Mouse (Mus musculus): ENCODE measurements around the gene Fam216a. TPM values are rescaled to one million over a fixed set of nuclear protein-coding genes. Genes with fewer than 3 reads are reported as not detected.
A peak's percentile ranks its signal among the peaks of the same experiment; 100 is the strongest.

The Fam216a gene
- total and polyA plus RNA-seq, 3 experiments, result 38.2 to 50.2 (median 41.4) TPM

DNA sequence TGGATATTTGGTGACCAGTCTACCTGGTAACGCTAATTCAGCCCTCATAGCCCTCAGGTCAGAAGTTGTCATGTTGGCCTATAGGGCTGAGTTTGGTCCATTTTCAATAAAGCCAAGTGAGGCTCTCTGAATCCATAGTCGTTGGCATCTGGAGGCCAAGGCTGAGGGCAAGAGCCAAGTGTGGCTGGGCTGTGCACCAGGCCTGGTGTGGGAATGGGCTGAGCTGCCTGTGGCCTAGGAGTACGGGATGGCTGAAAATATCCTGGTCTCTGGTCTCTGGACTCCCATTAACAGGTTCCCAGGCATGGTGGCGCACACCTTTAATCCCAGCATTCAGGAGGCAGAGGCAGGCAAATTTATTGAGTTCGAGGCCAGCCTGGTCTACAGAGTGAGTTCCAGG is 17.8 kb upstream of the Fam216a start:
- Histone ChIP-seq H3K4me3 (replicated peaks in 1 of 3; ENCODE audit: low read depth in 2 of 3, low read length in 2 of 3, poor library complexity in 1 of 3) (no peak overlapping the region), H3K9ac (ENCODE audit: insufficient read depth, low read depth) (no peak overlapping the region), H3K79me2 (replicated peaks; ENCODE audit: control insufficient read depth, extremely low read depth, insufficient read depth, poor library complexity, severe bottlenecking) (peaks cover 27% of the 10 kb centered on the region), H3K27me3 (replicated peaks) (no peaks in the 10 kb centered on the region), H3K27ac (ENCODE audit: insufficient read depth, low read depth) (no peak overlapping the region), H3K4me2 (ENCODE audit: insufficient read depth, low read depth, poor library complexity, severe bottlenecking) (no peak overlapping the region), H3K9me3 (replicated peaks; ENCODE audit: low read length) (no peaks in the 10 kb centered on the region), H3K4me1 (ENCODE audit: control insufficient read depth in 1 of 2, insufficient read depth in 2 of 2) (peaks cover 2 to 17% of the 10 kb centered on the region in 2 experiments; a peak in 3 of 4 replicates), H3K36me3 (replicated peaks in 1 of 2; ENCODE audit: control insufficient read depth in 1 of 2, insufficient read depth in 1 of 2, low read length in 1 of 2) (peaks cover 6 to 8% of the 10 kb centered on the region in 2 experiments)
- dilution Hi-C loops (cut with MboI; ENCODE audit: extremely low pct_ligation_motif_present, extremely low pct_unique_long_range_greater_than_20kb, low sequenced_read_pairs) (no loop called here), in situ Hi-C loops (cut with MboI; ENCODE audit: low pct_ligation_motif_present, low pct_unique_long_range_greater_than_20kb, low sequenced_read_pairs) (no loop called here)
- no peak for DNase-seq (ENCODE audit: extremely low read depth)
- TF ChIP-seq MYC (IDR thresholded peaks at IDR 0.05; ENCODE audit: low read depth, low read length) (no peak), RCOR1 (conservative IDR thresholded peaks at IDR 0.05; ENCODE audit: low read depth, low read length) (no peak), ELF1 (IDR thresholded peaks at IDR 0.05; ENCODE audit: low read depth, low read length) (no peak), UBTF (IDR thresholded peaks at IDR 0.05; ENCODE audit: low read depth, low read length) (no peak), IRF4 (IDR thresholded peaks at IDR 0.05; ENCODE audit: low read depth, low read length) (no peak), PAX5 (IDR thresholded peaks at IDR 0.05; ENCODE audit: low read length) (no peak), MAX (IDR thresholded peaks at IDR 0.05; ENCODE audit: low read length) (no peak), JUND (conservative IDR thresholded peaks at IDR 0.05; ENCODE audit: low read depth, low read length) (no peak), POLR2A (IDR thresholded peaks at IDR 0.05; ENCODE audit: low read depth, low read length) (no peak), KAT2A (IDR thresholded peaks at IDR 0.05; ENCODE audit: insufficient replicate concordance, low read length) (no peak), ZC3H11A (IDR thresholded peaks at IDR 0.05; ENCODE audit: low read depth, low read length) (no peak), TCF12 (IDR thresholded peaks at IDR 0.05; ENCODE audit: low read depth, low read length) (no peak)

GRCm38 (mm10) chr5:122379374-122380155 is 7.4 kb upstream of the Fam216a start:
- Histone ChIP-seq H3K27me3 (replicated peaks) (no peaks in the 10 kb centered on the region), H3K36me3 (replicated peaks in 1 of 2; ENCODE audit: control insufficient read depth in 1 of 2, insufficient read depth in 1 of 2, low read length in 1 of 2) (peaks cover 34 to 67% of the 10 kb centered on the region in 2 experiments), H3K4me2 (ENCODE audit: insufficient read depth, low read depth, poor library complexity, severe bottlenecking) (no peak overlapping the region), H3K27ac (ENCODE audit: insufficient read depth, low read depth) (no peak overlapping the region), H3K4me3 (replicated peaks in 1 of 3; ENCODE audit: low read depth in 2 of 3, low read length in 2 of 3, poor library complexity in 1 of 3) (no peak overlapping the region), H3K9me3 (replicated peaks; ENCODE audit: low read length) (no peaks in the 10 kb centered on the region), H3K79me2 (replicated peaks; ENCODE audit: control insufficient read depth, extremely low read depth, insufficient read depth, poor library complexity, severe bottlenecking) (no peaks in the 10 kb centered on the region), H3K9ac (ENCODE audit: insufficient read depth, low read depth) (no peak overlapping the region), H3K4me1 (ENCODE audit: control insufficient read depth in 1 of 2, insufficient read depth in 2 of 2) (0 out of 4 replicates have a peak, but pooled peaks cover 0 to 3% of the 10 kb centered on the region in 2 experiments)
- DNase-seq (ENCODE audit: extremely low read depth), result peak; percentile 72
- in situ Hi-C loops (cut with MboI; ENCODE audit: low pct_ligation_motif_present, low pct_unique_long_range_greater_than_20kb, low sequenced_read_pairs) (no loop called here), dilution Hi-C loops (cut with MboI; ENCODE audit: extremely low pct_ligation_motif_present, extremely low pct_unique_long_range_greater_than_20kb, low sequenced_read_pairs) (no loop called here)
- TF ChIP-seq KAT2A (IDR thresholded peaks at IDR 0.05; ENCODE audit: insufficient replicate concordance, low read length) (no peak), E2F4 (IDR thresholded peaks at IDR 0.05; ENCODE audit: insufficient replicate concordance, low read depth, low read length) (no peak), ETS1 (conservative IDR thresholded peaks at IDR 0.05; ENCODE audit: low read depth, low read length) (no peak), MYC (IDR thresholded peaks at IDR 0.05; ENCODE audit: low read depth, low read length) (0 out of 2 replicates have a peak, but pooled peaks have one; percentile 19), SMC3 (IDR thresholded peaks at IDR 0.05; ENCODE audit: low read depth, low read length) (peak; percentile 75), USF1 (IDR thresholded peaks at IDR 0.05; ENCODE audit: low read depth, low read length) (no peak), ZKSCAN1 (IDR thresholded peaks at IDR 0.05; ENCODE audit: borderline replicate concordance, low read depth, low read length) (no peak), JUND (conservative IDR thresholded peaks at IDR 0.05; ENCODE audit: low read depth, low read length) (no peak), NRF1 (IDR thresholded peaks at IDR 0.05; ENCODE audit: low read depth, low read length) (no peak), CTCF (conservative IDR thresholded peaks at IDR 0.05 in 1 of 2, IDR thresholded peaks at IDR 0.05 in 1 of 2; ENCODE audit: low read depth in 2 of 2, low read length in 2 of 2) (peak; percentile 79 to 84), ELF1 (IDR thresholded peaks at IDR 0.05; ENCODE audit: low read depth, low read length) (no peak), RAD21 (IDR thresholded peaks at IDR 0.05; ENCODE audit: low read depth, low read length) (peak; percentile 56), JUN (IDR thresholded peaks at IDR 0.05; ENCODE audit: insufficient read depth, low read depth, low read length) (no peak), BHLHE40 (IDR thresholded peaks at IDR 0.05; ENCODE audit: low read depth, low read length) (no peak), ZMIZ1 (IDR thresholded peaks at IDR 0.05; ENCODE audit: low read depth, low read length) (no peak), MAX (IDR thresholded peaks at IDR 0.05; ENCODE audit: low read length) (no peak), POLR2A (IDR thresholded peaks at IDR 0.05; ENCODE audit: low read depth, low read length) (no peak), NELFE (IDR thresholded peaks at IDR 0.05; ENCODE audit: low read depth, low read length) (no peak; the same call in 1 of the 2 replicates), MAFK (IDR thresholded peaks at IDR 0.05; ENCODE audit: insufficient replicate concordance, low read length) (no peak), EP300 (IDR thresholded peaks at IDR 0.05; ENCODE audit: low read length) (no peak), RCOR1 (conservative IDR thresholded peaks at IDR 0.05; ENCODE audit: low read depth, low read length) (no peak), PAX5 (IDR thresholded peaks at IDR 0.05; ENCODE audit: low read length) (no peak), TCF12 (IDR thresholded peaks at IDR 0.05; ENCODE audit: low read depth, low read length) (no peak; the same call in 1 of the 2 replicates), MXI1 (IDR thresholded peaks at IDR 0.05; ENCODE audit: low read depth, low read length) (no peak), CHD1 (IDR thresholded peaks at IDR 0.05; ENCODE audit: low read depth, low read length) (no peak), UBTF (IDR thresholded peaks at IDR 0.05; ENCODE audit: low read depth, low read length) (no peak), MEF2A (IDR thresholded peaks at IDR 0.05; ENCODE audit: borderline replicate concordance, low read depth, low read length) (no peak)

Data from CH12.LX (cell line).